Mouse (Mus musculus) ovary, adult 18-20 months (tissue): ENCODE results near the gene Pus7.
"Not testable (repeated sequence)": the region's sequence is repeated elsewhere in the genome, so short reads cannot be mapped to it uniquely, and the experiment has no call there.

Experiments
- DNase-seq: peaks from one replicate; pipeline ENCODE4 v3.0.0; 2022; ENCODE audit warnings: low spot score, mixed read lengths

Gene Pus7

GRCm38 (mm10) chr5:23755591-23755990 lies 27.9 kb downstream of the Pus7 start:
- no peak for DNase-seq

- no peak for DNase-seq
These were observed 33.6 kb downstream of the Pus7 start for GRCm38 (mm10) chr5:23749882-23750281.

- DNase-seq = no peak
These were observed 40.2 kb downstream of the Pus7 start for GRCm38 (mm10) chr5:23743261-23743660.

- no peak for DNase-seq
These were observed 46.4 kb downstream of the Pus7 start for GRCm38 (mm10) chr5:23737111-23737510.

- no peak for DNase-seq
These were observed 47.1 kb downstream of the Pus7 start for GRCm38 (mm10) chr5:23736366-23736765.

GRCm38 (mm10) chr5:23721956-23722355 lies 61.6 kb downstream of the Pus7 start:
- DNase-seq = no peak

- DNase-seq = no peak
These were observed 64.6 kb downstream of the Pus7 start for GRCm38 (mm10) chr5:23718881-23719328.

- no peak for DNase-seq
These were observed 65.4 kb downstream of the Pus7 start for GRCm38 (mm10) chr5:23718182-23718534.

GRCm38 (mm10) chr5:23717469-23718181 lies 65.9 kb downstream of the Pus7 start:
- DNase-seq = no peak

GRCm38 (mm10) chr5:23713401-23714335 lies 69.8 kb downstream of the Pus7 start:
- no peak for DNase-seq

- DNase-seq = peak; percentile 73
These were observed 71.1 kb downstream of the Pus7 start for GRCm38 (mm10) chr5:23712130-23713001.

- not testable (repeated sequence) for DNase-seq
These were observed 71.8 kb downstream of the Pus7 start for GRCm38 (mm10) chr5:23711671-23712129.

- no peak for DNase-seq
These were observed 72.3 kb downstream of the Pus7 start for GRCm38 (mm10) chr5:23711244-23711643.

GRCm38 (mm10) chr5:23709661-23710060 lies 73.8 kb downstream of the Pus7 start:
- DNase-seq = no peak

- DNase-seq = not testable (repeated sequence)
These were observed 76.6 kb downstream of the Pus7 start for GRCm38 (mm10) chr5:23706601-23707597.

- DNase-seq = no peak
These were observed 86.1 kb downstream of the Pus7 start for GRCm38 (mm10) chr5:23697457-23697856.
